1 mouse cellular context compared by ENCODE assay signal in the genomic region with DNA sequence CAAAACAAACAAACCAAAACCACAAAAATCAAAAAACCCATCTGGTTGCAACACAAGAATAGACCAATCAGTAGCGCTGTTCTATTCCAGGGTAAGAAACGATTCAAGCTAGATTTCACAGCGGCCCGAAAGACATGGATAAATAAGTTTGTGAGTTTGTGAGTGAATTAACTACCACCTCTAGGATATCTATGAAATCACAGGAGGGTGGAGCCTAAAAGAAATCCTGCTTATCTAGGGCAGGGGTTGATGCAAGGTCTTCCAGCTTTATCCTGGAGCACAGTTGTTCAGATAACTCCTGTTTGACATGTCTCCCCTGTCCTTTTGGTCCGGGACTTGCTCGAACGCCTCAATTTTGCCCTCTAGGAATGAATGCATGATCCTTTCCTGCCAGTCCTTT.
TF ChIP-seq lines count a peak whose summit lies in the region.

No protein-coding gene starts in this region.

TF ChIP-seq in CH12.LX, 34 proteins besides CTCF, POLR2A, EP300 and RAD21 (continued from another document):
- TF ChIP-seq JUND (conservative IDR thresholded peaks at IDR 0.05; ENCODE audit: low read depth, low read length), result no peak
- TF ChIP-seq MAZ (IDR thresholded peaks at IDR 0.05; ENCODE audit: low read depth, low read length), result no peak
- no peak for TF ChIP-seq IRF4 (IDR thresholded peaks at IDR 0.05; ENCODE audit: low read depth, low read length)
- no peak for TF ChIP-seq KAT2A (IDR thresholded peaks at IDR 0.05; ENCODE audit: insufficient replicate concordance, low read length)
- no peak for TF ChIP-seq NRF1 (IDR thresholded peaks at IDR 0.05; ENCODE audit: low read depth, low read length)
- TF ChIP-seq MXI1 (IDR thresholded peaks at IDR 0.05; ENCODE audit: low read depth, low read length), result no peak
- TF ChIP-seq USF2 (conservative IDR thresholded peaks at IDR 0.05; ENCODE audit: low read depth, low read length), result no peak
- TF ChIP-seq SIN3A (IDR thresholded peaks at IDR 0.05; ENCODE audit: low read length), result no peak
